Mouse (Mus musculus) cerebellum, adult 9-10 months (tissue): ENCODE measurements around the gene Atxn1.

Experiments used
- DNase-seq: peaks from one replicate; pipeline ENCODE4 v3.0.0; 2022

Gene Atxn1

GRCm38 (mm10) chr13:45820473-45821230 is 144.2 kb downstream of the Atxn1 start:
- no peak for DNase-seq

- DNase-seq = no peak
Observed at GRCm38 (mm10) chr13:45816670-45817069, 148.1 kb downstream of the Atxn1 start.

DNA sequence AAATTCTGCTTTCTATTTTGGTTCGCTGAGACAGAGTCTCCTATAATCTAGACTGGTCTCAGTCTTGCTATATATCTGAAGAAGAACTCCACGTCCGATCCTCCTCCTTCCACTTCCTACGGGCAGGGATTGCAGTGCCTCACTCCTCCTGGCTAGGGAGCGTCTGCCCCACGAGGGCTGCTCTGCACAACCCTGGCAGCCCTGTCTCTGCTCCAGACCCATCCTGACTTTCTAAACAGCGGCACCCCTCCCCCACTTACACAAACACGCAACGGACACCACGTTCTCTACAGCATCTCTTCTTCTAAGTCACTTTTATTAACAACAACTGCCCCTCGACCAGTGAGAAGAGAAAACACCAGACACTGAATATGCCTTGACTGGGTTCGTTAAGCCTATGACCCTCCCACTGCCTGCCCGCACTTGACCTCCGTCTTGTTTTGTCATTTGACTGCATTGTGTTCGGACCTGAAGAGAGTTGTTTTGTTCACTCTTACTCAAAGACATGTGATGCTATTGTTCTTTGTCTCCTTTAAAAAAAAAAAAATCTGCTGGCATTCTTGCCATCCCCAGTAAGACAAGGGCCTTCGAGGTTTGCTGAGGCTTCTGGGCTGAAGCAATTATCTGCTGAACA is 154.9 kb downstream of the Atxn1 start:
- no peak for DNase-seq

GRCm38 (mm10) chr13:45807593-45808043 is 157.2 kb downstream of the Atxn1 start:
- peak; percentile 38 for DNase-seq

GRCm38 (mm10) chr13:45806600-45807525 is 157.9 kb downstream of the Atxn1 start:
- DNase-seq = no peak

GRCm38 (mm10) chr13:45805915-45806599 is 158.8 kb downstream of the Atxn1 start:
- no peak for DNase-seq

GRCm38 (mm10) chr13:45802620-45803410 is 162.0 kb downstream of the Atxn1 start:
- no peak for DNase-seq

DNA sequence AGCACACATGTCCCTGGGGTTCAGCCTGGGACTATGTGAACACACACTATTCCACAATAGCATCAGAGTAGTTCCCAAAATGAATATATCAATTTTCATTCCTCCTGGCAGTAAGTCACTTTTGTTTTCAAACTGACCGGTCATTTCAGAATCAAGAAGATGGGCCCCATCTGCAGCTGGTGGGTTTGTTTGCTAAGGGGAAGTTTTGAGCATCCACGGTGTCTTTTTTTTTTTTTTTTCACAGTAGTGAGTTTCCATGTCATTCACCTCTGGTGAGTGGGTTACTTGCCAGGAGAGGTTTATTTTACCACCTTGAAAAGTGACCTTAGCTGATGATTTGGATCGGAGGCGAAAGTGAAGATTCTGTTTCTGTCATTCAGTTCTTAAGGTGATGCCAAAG is 166.6 kb downstream of the Atxn1 start:
- no peak for DNase-seq

DNA sequence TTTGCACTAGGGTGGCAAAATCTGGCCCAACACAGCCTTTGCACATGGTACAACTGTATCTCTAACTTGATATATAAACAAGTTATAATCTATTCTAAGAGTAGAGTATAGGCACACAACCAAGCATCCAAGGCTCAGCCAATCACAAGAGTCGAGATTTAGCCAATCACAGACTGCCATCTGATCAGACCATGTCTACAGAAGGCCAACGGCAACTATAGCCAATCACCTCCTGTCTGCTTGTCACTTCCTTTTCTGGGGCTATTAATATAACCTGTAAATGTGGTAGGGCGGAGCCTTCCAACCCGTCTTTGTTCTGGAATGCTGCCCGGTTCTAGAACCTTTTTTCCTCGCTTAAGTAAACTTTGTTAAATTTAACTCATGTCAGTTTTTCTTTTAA is 167.1 kb downstream of the Atxn1 start:
- DNase-seq = no peak

GRCm38 (mm10) chr13:45796286-45796685 is 168.5 kb downstream of the Atxn1 start:
- DNase-seq = no peak

DNA sequence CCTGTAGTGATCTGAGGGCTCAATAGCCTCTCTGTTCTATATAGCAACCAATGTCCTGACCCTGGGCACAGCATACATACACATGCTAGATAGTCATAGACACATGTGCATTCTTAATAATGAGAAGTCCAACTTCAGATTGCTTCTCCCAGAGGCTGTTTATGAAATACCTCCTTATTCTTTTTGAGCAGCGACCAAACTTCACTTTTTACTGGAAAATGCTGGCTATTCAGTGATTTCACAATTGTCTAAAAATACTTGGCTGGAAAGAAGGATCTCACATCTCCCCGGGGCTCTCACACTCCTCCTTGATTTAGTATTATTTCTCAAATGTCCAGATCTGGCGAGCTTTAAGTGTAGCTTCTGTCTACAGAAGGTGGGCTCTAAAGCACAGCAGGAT is 171.0 kb downstream of the Atxn1 start:
- no peak for DNase-seq

DNA sequence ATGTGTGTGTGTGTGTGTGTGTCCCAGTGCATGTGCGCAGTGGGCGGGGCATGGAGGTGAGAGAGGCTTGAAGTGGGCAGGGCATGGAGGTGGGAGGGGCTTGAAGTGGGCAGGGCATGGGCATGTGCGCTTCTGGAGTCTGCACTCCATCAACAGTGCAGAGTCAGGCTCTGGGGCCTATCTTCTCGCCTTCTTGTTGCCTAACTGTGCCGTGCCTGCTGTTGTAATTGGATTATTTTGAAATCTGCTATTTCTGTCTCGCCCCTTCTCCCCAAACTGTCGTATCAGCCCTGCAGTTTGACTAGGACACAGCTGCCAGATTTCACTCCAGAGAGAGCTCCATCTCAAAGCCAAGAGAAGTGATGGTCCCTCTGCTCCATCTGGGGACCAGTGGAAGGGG is 178.4 kb downstream of the Atxn1 start:
- no peak for DNase-seq

DNA sequence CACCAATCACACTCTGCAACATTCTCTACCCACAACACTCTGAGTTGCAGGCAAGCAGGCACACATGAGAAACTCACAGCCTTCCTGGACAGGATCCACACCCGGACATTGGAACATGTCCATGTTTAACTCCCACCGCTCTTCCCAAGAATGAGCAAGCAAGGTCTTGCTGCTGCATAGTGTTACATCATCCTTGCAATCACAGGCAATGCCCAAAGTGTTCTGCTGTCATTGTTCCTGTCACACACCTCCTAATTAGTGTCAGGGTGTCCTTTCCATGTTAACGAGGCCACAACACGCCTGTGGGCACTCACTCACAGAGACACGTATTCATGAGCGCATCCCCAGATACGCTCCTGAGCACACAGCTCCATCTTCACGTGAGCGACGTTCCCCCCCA is 181.1 kb downstream of the Atxn1 start:
- no peak for DNase-seq

- no peak for DNase-seq
Observed at GRCm38 (mm10) chr13:45778750-45779149, 186.1 kb downstream of the Atxn1 start.

GRCm38 (mm10) chr13:45778171-45778570 is 186.6 kb downstream of the Atxn1 start:
- no peak for DNase-seq

DNA sequence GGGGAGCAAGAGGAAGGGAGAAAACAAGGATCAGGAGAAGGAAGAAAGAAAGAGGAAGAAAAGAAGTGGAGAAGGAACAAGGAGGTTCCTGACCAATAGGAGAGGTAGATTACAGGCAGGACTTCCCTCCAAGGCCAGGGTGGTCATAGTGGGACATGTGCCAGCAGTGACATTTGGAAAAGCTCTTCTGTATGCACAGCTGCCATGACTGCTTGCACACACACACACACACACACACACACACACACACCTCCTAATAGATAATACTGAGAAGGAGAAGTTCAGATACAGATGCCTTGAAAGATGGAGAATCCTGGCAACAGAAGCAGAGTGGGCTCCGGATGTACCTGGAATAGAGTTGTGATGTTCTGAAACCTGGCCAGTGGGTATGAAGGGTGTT is 189.3 kb downstream of the Atxn1 start:
- DNase-seq = no peak

- no peak for DNase-seq
Observed at GRCm38 (mm10) chr13:45773381-45774168, 191.2 kb downstream of the Atxn1 start.

GRCm38 (mm10) chr13:45769757-45770156 is 195.1 kb downstream of the Atxn1 start:
- no peak for DNase-seq

GRCm38 (mm10) chr13:45768250-45768649 is 196.6 kb downstream of the Atxn1 start:
- DNase-seq = no peak

GRCm38 (mm10) chr13:45764354-45764753 is 200.5 kb downstream of the Atxn1 start:
- DNase-seq = no peak

DNA sequence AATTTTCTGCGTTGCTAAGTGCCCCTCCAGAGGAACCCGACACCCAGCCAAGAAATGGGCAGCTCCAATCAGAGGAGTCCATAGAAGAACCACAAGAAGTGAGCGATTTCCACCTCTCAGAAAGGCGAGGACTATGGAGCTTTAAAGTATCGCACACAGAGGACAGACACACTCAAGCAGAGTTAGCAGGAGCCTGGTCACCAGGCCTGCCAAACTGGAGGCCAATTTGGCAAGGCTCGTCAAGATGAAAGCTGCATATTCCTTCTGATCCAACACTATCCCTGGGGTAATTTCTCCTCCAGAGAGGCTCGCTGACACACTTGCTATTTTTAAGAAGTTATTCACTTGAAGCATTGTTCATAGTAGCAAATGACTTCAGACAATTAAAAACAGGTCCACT is 202.5 kb downstream of the Atxn1 start:
- peak; percentile 64 for DNase-seq
